Mouse (Mus musculus) G1E (cell line): ENCODE measurements at regions not wholly inside any gene's neighbourhood (a gene's known extent, or its start where the extent isn't known, plus 50 kb on each side); places are given as distances from the start of the nearest gene placed in this dataset.

Experiments used
- CTCF ChIP-seq: IDR thresholded peaks from 2 replicates; pipeline ENCODE4 v1.5.1; 2012; ENCODE audit warnings: low read depth, low read length, inconsistent platforms, mixed read lengths
- GATA1 ChIP-seq: IDR thresholded peaks from 2 replicates; pipeline ENCODE4 v1.6.1; 2012; ENCODE audit warnings: borderline replicate concordance, low read length, inconsistent platforms, mixed read lengths

- TF ChIP-seq GATA1 (no peak), CTCF (no peak)
Measured at GRCm38 (mm10) chr3:148005831-148006230, 984.5 kb downstream of the Adgrl2 start.
